Mouse (Mus musculus): ENCODE results near the gene Ogg1. TPM values are rescaled to one million over a fixed set of nuclear protein-coding genes. Genes with fewer than 3 reads are reported as not detected.

Ogg1 gene
- polyA plus RNA-seq, 1 experiment = 24.2 TPM

GRCm38 (mm10) chr6:113333137-113333950 lies 6.6 kb downstream of the Ogg1 start:
- H3K9me3 ChIP-seq (replicated peaks; ENCODE audit: control insufficient read depth, insufficient read depth, low read length, poor library complexity, severe bottlenecking) = no peaks in the 10 kb centered on the region
- no peak for TF ChIP-seq POLR2A (IDR thresholded peaks at IDR 0.05; ENCODE audit: insufficient read depth, low read length)
- no peak for TF ChIP-seq EP300 (IDR thresholded peaks at IDR 0.05; ENCODE audit: insufficient read depth, low read depth, low read length)
- no peak for TF ChIP-seq CTCF (IDR thresholded peaks at IDR 0.05; ENCODE audit: low read depth, low read length)
- no peaks in the 10 kb centered on the region for H3K4me1 ChIP-seq (ENCODE audit: control insufficient read depth, insufficient read depth, low read length)
- no peaks in the 10 kb centered on the region for H3K27me3 ChIP-seq (ENCODE audit: control insufficient read depth, insufficient read depth, low read length, poor library complexity, severe bottlenecking)
- H3K4me3 ChIP-seq (ENCODE audit: low read depth, low read length) = no peak overlapping the region
- no peak overlapping the region for H3K9ac ChIP-seq (ENCODE audit: low read depth, poor library complexity, severe bottlenecking)
- H3K36me3 ChIP-seq (ENCODE audit: control insufficient read depth, insufficient read depth, low read length, poor library complexity, severe bottlenecking) = peaks cover 13% of the 10 kb centered on the region; the same call in 1 of the 2 replicates
- H3K27ac ChIP-seq (ENCODE audit: insufficient read depth, low read length) = no peak overlapping the region

DNA sequence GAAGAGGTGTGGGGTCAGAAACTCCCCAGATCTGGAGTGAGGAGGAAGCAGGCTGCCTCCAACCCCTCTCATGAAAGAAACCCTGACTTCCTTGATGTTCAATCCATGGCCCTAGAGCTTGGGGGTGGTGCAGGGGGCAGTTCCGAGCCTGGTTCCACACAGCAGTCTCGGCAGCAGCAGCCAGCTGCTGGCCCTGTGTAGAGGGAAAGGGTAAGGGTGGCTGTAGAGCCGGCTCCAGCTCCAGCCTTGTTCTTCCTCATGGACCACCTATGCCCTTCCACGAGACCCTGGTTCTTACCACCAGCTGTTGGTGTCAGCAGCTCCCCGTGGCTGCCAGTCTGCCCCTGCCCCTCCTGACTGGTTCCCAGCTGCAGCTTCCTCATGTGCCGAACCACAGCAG lies 7.4 kb downstream of the Ogg1 start:
- peaks cover 11% of the 10 kb centered on the region; the same call in 1 of the 2 replicates for H3K36me3 ChIP-seq (ENCODE audit: control insufficient read depth, insufficient read depth, low read length, poor library complexity, severe bottlenecking)
- TF ChIP-seq CTCF (IDR thresholded peaks at IDR 0.05; ENCODE audit: low read depth, low read length) = no peak
- H3K4me3 ChIP-seq (ENCODE audit: low read depth, low read length) = no peak overlapping the region
- no peaks in the 10 kb centered on the region for H3K4me1 ChIP-seq (ENCODE audit: control insufficient read depth, insufficient read depth, low read length)
- H3K27me3 ChIP-seq (ENCODE audit: control insufficient read depth, insufficient read depth, low read length, poor library complexity, severe bottlenecking) = no peaks in the 10 kb centered on the region
- no peaks in the 10 kb centered on the region for H3K9me3 ChIP-seq (replicated peaks; ENCODE audit: control insufficient read depth, insufficient read depth, low read length, poor library complexity, severe bottlenecking)
- no peak overlapping the region for H3K9ac ChIP-seq (ENCODE audit: low read depth, poor library complexity, severe bottlenecking)
- H3K27ac ChIP-seq (ENCODE audit: insufficient read depth, low read length) = no peak overlapping the region

GRCm38 (mm10) chr6:113336852-113337620 lies 10.3 kb downstream of the Ogg1 start:
- Histone ChIP-seq H3K9me3 (replicated peaks; ENCODE audit: control insufficient read depth, insufficient read depth, low read length, poor library complexity, severe bottlenecking) (no peaks in the 10 kb centered on the region), H3K9ac (ENCODE audit: low read depth, poor library complexity, severe bottlenecking) (no peak overlapping the region), H3K4me1 (ENCODE audit: control insufficient read depth, insufficient read depth, low read length) (no peaks in the 10 kb centered on the region), H3K36me3 (ENCODE audit: control insufficient read depth, insufficient read depth, low read length, poor library complexity, severe bottlenecking) (peaks cover 9% of the 10 kb centered on the region; the same call in 1 of the 2 replicates), H3K27me3 (ENCODE audit: control insufficient read depth, insufficient read depth, low read length, poor library complexity, severe bottlenecking) (no peaks in the 10 kb centered on the region), H3K4me3 (ENCODE audit: low read depth, low read length) (no peak overlapping the region), H3K27ac (ENCODE audit: insufficient read depth, low read length) (no peak overlapping the region)
- TF ChIP-seq POLR2A (IDR thresholded peaks at IDR 0.05; ENCODE audit: insufficient read depth, low read length) (no peak), EP300 (IDR thresholded peaks at IDR 0.05; ENCODE audit: insufficient read depth, low read depth, low read length) (no peak), CTCF (IDR thresholded peaks at IDR 0.05; ENCODE audit: low read depth, low read length) (no peak)

DNA sequence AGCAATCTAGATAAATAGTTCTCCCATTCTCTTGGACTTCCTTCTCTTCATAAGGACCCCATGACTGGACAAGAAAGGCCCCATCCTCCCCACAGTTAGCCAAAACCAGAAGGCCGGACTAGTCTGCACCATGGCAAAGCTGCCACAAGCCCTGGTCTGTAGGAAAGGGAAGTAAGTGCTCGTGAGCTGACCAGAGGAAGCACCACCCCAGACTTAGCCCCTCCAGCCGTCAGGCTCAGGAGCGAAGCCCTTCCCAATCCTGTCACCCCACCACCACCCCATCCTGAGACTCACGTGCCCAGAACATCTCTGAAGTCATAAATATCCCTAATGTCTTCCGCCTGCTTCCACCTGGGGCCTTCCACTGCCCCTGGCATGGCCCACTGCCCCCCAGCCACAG lies 14.8 kb downstream of the Ogg1 start:
- no peaks in the 10 kb centered on the region for H3K27me3 ChIP-seq (ENCODE audit: control insufficient read depth, insufficient read depth, low read length, poor library complexity, severe bottlenecking)
- H3K9ac ChIP-seq (ENCODE audit: low read depth, poor library complexity, severe bottlenecking) = no peak overlapping the region
- H3K9me3 ChIP-seq (replicated peaks; ENCODE audit: control insufficient read depth, insufficient read depth, low read length, poor library complexity, severe bottlenecking) = no peaks in the 10 kb centered on the region
- no peak overlapping the region for H3K27ac ChIP-seq (ENCODE audit: insufficient read depth, low read length)
- H3K4me1 ChIP-seq (ENCODE audit: control insufficient read depth, insufficient read depth, low read length) = no peaks in the 10 kb centered on the region
- H3K4me3 ChIP-seq (ENCODE audit: low read depth, low read length) = no peak overlapping the region
- TF ChIP-seq CTCF (IDR thresholded peaks at IDR 0.05; ENCODE audit: low read depth, low read length) = no peak
- TF ChIP-seq POLR2A (IDR thresholded peaks at IDR 0.05; ENCODE audit: insufficient read depth, low read length) = no peak
- no peak for TF ChIP-seq EP300 (IDR thresholded peaks at IDR 0.05; ENCODE audit: insufficient read depth, low read depth, low read length)
- H3K36me3 ChIP-seq (ENCODE audit: control insufficient read depth, insufficient read depth, low read length, poor library complexity, severe bottlenecking) = no peaks in the 10 kb centered on the region

GRCm38 (mm10) chr6:113342297-113342696 lies 15.5 kb downstream of the Ogg1 start:
- Histone ChIP-seq H3K4me3 (ENCODE audit: low read depth, low read length) (no peak overlapping the region), H3K4me1 (ENCODE audit: control insufficient read depth, insufficient read depth, low read length) (no peaks in the 10 kb centered on the region), H3K36me3 (ENCODE audit: control insufficient read depth, insufficient read depth, low read length, poor library complexity, severe bottlenecking) (no peaks in the 10 kb centered on the region), H3K9me3 (replicated peaks; ENCODE audit: control insufficient read depth, insufficient read depth, low read length, poor library complexity, severe bottlenecking) (no peaks in the 10 kb centered on the region), H3K27me3 (ENCODE audit: control insufficient read depth, insufficient read depth, low read length, poor library complexity, severe bottlenecking) (no peaks in the 10 kb centered on the region), H3K27ac (ENCODE audit: insufficient read depth, low read length) (no peak overlapping the region), H3K9ac (ENCODE audit: low read depth, poor library complexity, severe bottlenecking) (no peak overlapping the region)
- TF ChIP-seq EP300 (IDR thresholded peaks at IDR 0.05; ENCODE audit: insufficient read depth, low read depth, low read length) = no peak
- TF ChIP-seq CTCF (IDR thresholded peaks at IDR 0.05; ENCODE audit: low read depth, low read length) = no peak
- no peak for TF ChIP-seq POLR2A (IDR thresholded peaks at IDR 0.05; ENCODE audit: insufficient read depth, low read length)

All from ES-Bruce4 (cell line).